Mouse (Mus musculus): ENCODE data around the gene Myo1h.

- TF ChIP-seq CTCF (IDR thresholded peaks at IDR 0.05; ENCODE audit: control insufficient read depth, insufficient read depth, insufficient read length) (no peak), CEBPB (IDR thresholded peaks at IDR 0.05; ENCODE audit: low read depth) (no peak), MYOG (IDR thresholded peaks at IDR 0.05; ENCODE audit: control insufficient read depth, extremely low read depth, insufficient read length) (no peak), USF1 (IDR thresholded peaks at IDR 0.05; ENCODE audit: low read depth) (no peak), FOSL1 (IDR thresholded peaks at IDR 0.05; ENCODE audit: insufficient read depth, low read length, poor library complexity, severe bottlenecking) (no peak)
Measured at GRCm38 (mm10) chr5:114286872-114287571, 1.9 kb upstream of the Myo1h start.

Data from C2C12 (cell line).